Mouse (Mus musculus) CH12.LX (cell line): ENCODE measurements around the gene Ryr1.

Source experiments
- CTCF ChIP-seq, 2 experiments: IDR thresholded peaks in 1 of 2; conservative IDR thresholded peaks in 1 of 2; 2 replicates each; pipeline ENCODE4 v1.5.1; 2011 to 2012; ENCODE audit warnings: low read depth in 2 of 2, low read length in 2 of 2, improper control_type of control experiment in 1 of 2, inconsistent platforms in 1 of 2, mild to moderate bottlenecking in 1 of 2, moderate library complexity in 1 of 2
- USF1 ChIP-seq: IDR thresholded peaks from 2 replicates; pipeline ENCODE4 v1.6.1; 2014; ENCODE audit warnings: low read depth, mild to moderate bottlenecking, inconsistent platforms, low read length, improper control_type of control experiment
- ZNF384 ChIP-seq: IDR thresholded peaks from 2 replicates; pipeline ENCODE4 v1.6.1; 2012; ENCODE audit warnings: low read depth, low read length, improper control_type of control experiment, inconsistent platforms

DNA sequence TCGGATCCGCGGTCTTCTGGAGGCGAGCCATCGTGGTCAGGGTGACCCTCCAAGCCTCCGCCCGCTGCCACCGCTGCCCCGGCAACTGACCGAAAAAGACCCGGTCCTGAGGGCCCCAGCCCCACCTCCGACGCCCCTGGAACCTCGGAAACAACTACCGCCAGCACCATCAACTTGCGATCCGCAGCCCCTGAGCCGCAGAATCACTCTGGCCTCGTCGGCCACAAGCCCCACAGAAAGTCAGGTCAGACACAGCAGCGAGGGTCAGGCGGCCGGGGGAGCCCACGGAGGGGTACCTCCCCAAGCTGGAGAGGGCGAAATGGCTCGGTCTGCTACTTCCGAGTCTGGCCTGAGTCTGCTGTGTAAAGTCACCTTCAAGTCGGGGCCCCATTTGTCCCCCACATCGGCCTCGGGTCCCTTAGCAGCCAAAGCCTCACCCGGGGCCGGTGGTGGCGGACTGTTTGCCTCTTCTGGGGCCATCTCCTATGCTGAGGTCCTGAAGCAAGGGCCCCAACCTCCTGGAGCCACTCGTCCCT lies 46.7 kb upstream of the Ryr1 start:
- TF ChIP-seq CTCF (conservative IDR thresholded peaks at IDR 0.05 in 1 of 2, IDR thresholded peaks at IDR 0.05 in 1 of 2; ENCODE audit: low read depth in 2 of 2, low read length in 2 of 2) (no peak), ZNF384 (no peak), USF1 (no peak)
